Mouse (Mus musculus): ENCODE data around the gene Krt87.

DNA sequence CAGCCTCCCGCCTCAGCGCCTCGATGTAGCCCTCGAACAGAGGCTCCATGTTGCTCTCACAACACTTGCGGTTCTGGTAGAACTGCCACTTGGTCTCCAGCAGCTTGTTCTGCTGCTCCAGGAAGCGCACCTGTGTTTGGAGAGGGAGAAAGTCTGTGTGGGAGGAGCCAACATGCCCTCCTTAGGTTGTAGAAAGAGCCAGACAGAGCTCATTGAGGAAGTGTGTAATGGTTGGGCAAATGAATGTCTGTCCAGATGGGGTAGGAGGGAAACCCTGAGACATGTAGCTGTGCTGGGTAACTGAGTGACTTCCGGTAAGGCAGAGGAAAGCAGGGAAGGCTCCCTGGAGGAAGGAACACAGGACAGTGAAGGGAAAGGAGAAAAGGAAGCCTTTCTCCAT, 2.0 kb downstream of the Krt87 start:
- no peak for TF ChIP-seq CTCF (IDR thresholded peaks at IDR 0.05; ENCODE audit: low read depth)
- no peak for TF ChIP-seq EP300 (IDR thresholded peaks at IDR 0.05; ENCODE audit: low read depth)
